Mouse (Mus musculus): ENCODE measurements around the gene Dnajc30.
A peak's percentile ranks its signal among the peaks of the same experiment; 100 is the strongest.
"Not testable (repeated sequence)": the region's sequence is repeated elsewhere in the genome, so short reads cannot be mapped to it uniquely, and the experiment has no call there.

Dnajc30 gene

GRCm38 (mm10) chr5:135063629-135064381 is at the start of gene Dnajc30:
Gene Dnajc30 (plus strand): TSS chr5:135064202.
- DNase-seq: peak; percentile 96

GRCm38 (mm10) chr5:135015497-135015896 is 48.5 kb upstream of the Dnajc30 start:
- peak; percentile 85 for DNase-seq

GRCm38 (mm10) chr5:135016224-135016759 is 47.7 kb upstream of the Dnajc30 start:
- no peak for DNase-seq

- no peak for DNase-seq
Observed at GRCm38 (mm10) chr5:135021814-135022213, 42.2 kb upstream of the Dnajc30 start.

- peak; percentile 93 for DNase-seq
Observed at GRCm38 (mm10) chr5:135023344-135024173, 40.4 kb upstream of the Dnajc30 start, which contains the start of gene Stx1a. Gene Stx1a (plus strand): TSS chr5:135023482.

GRCm38 (mm10) chr5:135024665-135025224 is 39.3 kb upstream of the Dnajc30 start:
- DNase-seq: peak; percentile 31

GRCm38 (mm10) chr5:135025899-135026298 is 38.1 kb upstream of the Dnajc30 start:
- DNase-seq: no peak

- no peak for DNase-seq
Observed at GRCm38 (mm10) chr5:135029007-135029854, 34.8 kb upstream of the Dnajc30 start.

- no peak for DNase-seq
Observed at GRCm38 (mm10) chr5:135032581-135032980, 31.4 kb upstream of the Dnajc30 start.

GRCm38 (mm10) chr5:135034593-135034992 is 29.4 kb upstream of the Dnajc30 start:
- no peak for DNase-seq

- DNase-seq: peak; percentile 38
Observed at GRCm38 (mm10) chr5:135035608-135036359, 28.2 kb upstream of the Dnajc30 start.

GRCm38 (mm10) chr5:135037946-135038345 is 26.1 kb upstream of the Dnajc30 start:
- DNase-seq: no peak

- DNase-seq: no peak
Observed at GRCm38 (mm10) chr5:135039541-135039940, 24.5 kb upstream of the Dnajc30 start.

- no peak for DNase-seq
Observed at GRCm38 (mm10) chr5:135040059-135040458, 23.9 kb upstream of the Dnajc30 start.

- DNase-seq: peak; percentile 47
Observed at GRCm38 (mm10) chr5:135040777-135041176, 23.2 kb upstream of the Dnajc30 start.

- peak; percentile 65 for DNase-seq
Observed at GRCm38 (mm10) chr5:135042105-135042788, 21.8 kb upstream of the Dnajc30 start.

GRCm38 (mm10) chr5:135044575-135044974 is 19.4 kb upstream of the Dnajc30 start:
- no peak for DNase-seq

GRCm38 (mm10) chr5:135048539-135048938 is 15.5 kb upstream of the Dnajc30 start:
- no peak for DNase-seq

GRCm38 (mm10) chr5:135049268-135049667 is 14.7 kb upstream of the Dnajc30 start:
- not testable (repeated sequence) for DNase-seq

GRCm38 (mm10) chr5:135053356-135053755 is 10.6 kb upstream of the Dnajc30 start:
- DNase-seq: no peak

- no peak for DNase-seq
Observed at GRCm38 (mm10) chr5:135064382-135064766, 372 bp downstream of the Dnajc30 start.
